Mouse (Mus musculus): ENCODE results near the gene A730071L15Rik. TPM values are rescaled to one million over a fixed set of nuclear protein-coding genes. Genes with fewer than 3 reads are reported as not detected.

Gene A730071L15Rik
- polyA plus RNA-seq, 1 experiment: 0.74 TPM

GRCm38 (mm10) chr11:6200570-6200969 is 741 bp downstream of the A730071L15Rik start:
- Histone ChIP-seq H3K27me3 (ENCODE audit: control insufficient read depth, insufficient read depth, low read length) (no peaks in the 10 kb centered on the region), H3K4me1 (ENCODE audit: control insufficient read depth, insufficient read depth, low read length) (no peaks in the 10 kb centered on the region; the same call in 1 of the 2 replicates), H3K4me3 (ENCODE audit: control insufficient read depth, low read depth, low read length) (peak overlapping the region; percentile 93), H3K36me3 (ENCODE audit: control insufficient read depth, insufficient read depth, low read length) (no peaks in the 10 kb centered on the region), H3K27ac (ENCODE audit: control insufficient read depth, insufficient read depth, low read depth, low read length) (no peak overlapping the region)
- TF ChIP-seq CTCF (IDR thresholded peaks at IDR 0.05; ENCODE audit: control insufficient read depth, insufficient read depth, insufficient replicate concordance, low read depth, low read length): no peak
- TF ChIP-seq POLR2A (IDR thresholded peaks at IDR 0.05; ENCODE audit: control insufficient read depth, low read depth, low read length): no peak

GRCm38 (mm10) chr11:6207090-6207489 is 7.3 kb downstream of the A730071L15Rik start:
- no peak overlapping the region for H3K4me3 ChIP-seq (ENCODE audit: control insufficient read depth, low read depth, low read length)
- H3K36me3 ChIP-seq (ENCODE audit: control insufficient read depth, insufficient read depth, low read length): no peaks in the 10 kb centered on the region
- TF ChIP-seq POLR2A (IDR thresholded peaks at IDR 0.05; ENCODE audit: control insufficient read depth, low read depth, low read length) (no peak), CTCF (IDR thresholded peaks at IDR 0.05; ENCODE audit: control insufficient read depth, insufficient read depth, insufficient replicate concordance, low read depth, low read length) (no peak)
- H3K27me3 ChIP-seq (ENCODE audit: control insufficient read depth, insufficient read depth, low read length): no peaks in the 10 kb centered on the region
- H3K27ac ChIP-seq (ENCODE audit: control insufficient read depth, insufficient read depth, low read depth, low read length): no peak overlapping the region
- H3K4me1 ChIP-seq (ENCODE audit: control insufficient read depth, insufficient read depth, low read length): no peaks in the 10 kb centered on the region

DNA sequence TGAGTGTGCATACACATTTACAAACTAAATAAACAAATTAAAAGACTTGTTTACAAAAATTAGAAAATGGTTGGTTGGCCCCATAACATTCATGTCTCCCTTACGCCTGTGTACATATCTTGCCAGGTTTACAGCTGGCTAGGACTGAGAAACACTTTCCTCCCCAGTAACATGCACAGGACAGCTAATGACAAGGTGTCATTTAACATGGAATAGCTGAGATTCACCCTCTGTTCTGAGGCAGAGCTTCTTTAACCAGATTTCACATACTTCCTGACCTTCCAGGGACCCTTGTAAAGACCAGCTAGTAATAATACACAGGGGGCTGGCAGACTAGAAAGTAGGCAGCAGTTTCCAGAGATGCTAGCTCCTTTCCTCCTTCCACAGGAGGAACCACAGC is 8.3 kb downstream of the A730071L15Rik start:
- TF ChIP-seq POLR2A (IDR thresholded peaks at IDR 0.05; ENCODE audit: control insufficient read depth, low read depth, low read length) (no peak), CTCF (IDR thresholded peaks at IDR 0.05; ENCODE audit: control insufficient read depth, insufficient read depth, insufficient replicate concordance, low read depth, low read length) (no peak)
- no peak overlapping the region for H3K27ac ChIP-seq (ENCODE audit: control insufficient read depth, insufficient read depth, low read depth, low read length)
- no peaks in the 10 kb centered on the region for H3K4me1 ChIP-seq (ENCODE audit: control insufficient read depth, insufficient read depth, low read length)
- H3K27me3 ChIP-seq (ENCODE audit: control insufficient read depth, insufficient read depth, low read length): no peaks in the 10 kb centered on the region
- H3K4me3 ChIP-seq (ENCODE audit: control insufficient read depth, low read depth, low read length): no peak overlapping the region
- H3K36me3 ChIP-seq (ENCODE audit: control insufficient read depth, insufficient read depth, low read length): no peaks in the 10 kb centered on the region

DNA sequence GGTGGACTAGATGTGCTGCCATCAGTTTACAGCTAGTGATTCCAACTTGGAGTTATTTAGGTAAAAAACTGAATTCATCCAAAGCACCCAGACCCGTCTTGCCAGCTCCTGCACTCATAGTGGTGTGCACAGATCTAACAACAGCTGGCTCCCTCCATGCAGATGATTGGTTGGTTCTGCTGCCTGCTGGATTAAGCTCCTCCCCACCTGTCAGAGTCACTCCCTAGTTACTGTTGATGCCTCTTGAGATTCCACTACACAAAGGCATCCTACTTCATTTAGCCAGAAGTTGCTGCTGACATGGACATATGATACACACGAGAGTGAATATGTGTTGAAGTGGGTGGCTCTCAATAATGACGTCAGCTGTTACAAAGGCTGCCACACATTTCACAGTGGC is 17.0 kb downstream of the A730071L15Rik start:
- Histone ChIP-seq H3K4me1 (ENCODE audit: control insufficient read depth, insufficient read depth, low read length) (no peaks in the 10 kb centered on the region), H3K4me3 (ENCODE audit: control insufficient read depth, low read depth, low read length) (no peak overlapping the region), H3K36me3 (ENCODE audit: control insufficient read depth, insufficient read depth, low read length) (no peaks in the 10 kb centered on the region), H3K27ac (ENCODE audit: control insufficient read depth, insufficient read depth, low read depth, low read length) (no peak overlapping the region), H3K27me3 (ENCODE audit: control insufficient read depth, insufficient read depth, low read length) (no peaks in the 10 kb centered on the region)
- TF ChIP-seq CTCF (IDR thresholded peaks at IDR 0.05; ENCODE audit: control insufficient read depth, insufficient read depth, insufficient replicate concordance, low read depth, low read length) (no peak), POLR2A (IDR thresholded peaks at IDR 0.05; ENCODE audit: control insufficient read depth, low read depth, low read length) (no peak)

GRCm38 (mm10) chr11:6218189-6218896 is 18.5 kb downstream of the A730071L15Rik start:
- H3K36me3 ChIP-seq (ENCODE audit: control insufficient read depth, insufficient read depth, low read length): no peaks in the 10 kb centered on the region
- H3K27ac ChIP-seq (ENCODE audit: control insufficient read depth, insufficient read depth, low read depth, low read length): no peak overlapping the region
- H3K4me3 ChIP-seq (ENCODE audit: control insufficient read depth, low read depth, low read length): no peak overlapping the region
- H3K27me3 ChIP-seq (ENCODE audit: control insufficient read depth, insufficient read depth, low read length): no peaks in the 10 kb centered on the region
- no peaks in the 10 kb centered on the region for H3K4me1 ChIP-seq (ENCODE audit: control insufficient read depth, insufficient read depth, low read length)
- TF ChIP-seq POLR2A (IDR thresholded peaks at IDR 0.05; ENCODE audit: control insufficient read depth, low read depth, low read length) (no peak), CTCF (IDR thresholded peaks at IDR 0.05; ENCODE audit: control insufficient read depth, insufficient read depth, insufficient replicate concordance, low read depth, low read length) (no peak)

DNA sequence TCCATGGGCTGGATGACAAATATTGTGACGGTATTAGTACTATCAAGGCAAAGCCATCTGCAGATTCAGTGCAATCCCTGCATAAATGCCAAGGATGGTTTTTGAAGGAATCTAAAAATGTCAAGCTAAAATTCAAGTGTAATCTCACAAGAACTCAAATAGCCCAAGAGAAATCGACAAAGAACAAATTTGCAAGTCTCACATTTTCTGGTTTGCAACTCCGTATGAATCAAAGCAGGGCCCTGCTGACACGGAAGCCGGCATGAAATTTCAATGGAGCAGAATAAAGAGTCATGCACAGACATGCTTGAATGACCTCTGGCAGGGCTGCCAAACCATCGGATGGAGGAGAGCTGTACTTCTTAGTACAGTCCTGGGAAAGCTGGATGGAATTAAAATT is 20.1 kb downstream of the A730071L15Rik start:
- H3K27ac ChIP-seq (ENCODE audit: control insufficient read depth, insufficient read depth, low read depth, low read length): no peak overlapping the region
- TF ChIP-seq CTCF (IDR thresholded peaks at IDR 0.05; ENCODE audit: control insufficient read depth, insufficient read depth, insufficient replicate concordance, low read depth, low read length): no peak
- TF ChIP-seq POLR2A (IDR thresholded peaks at IDR 0.05; ENCODE audit: control insufficient read depth, low read depth, low read length): no peak
- H3K4me3 ChIP-seq (ENCODE audit: control insufficient read depth, low read depth, low read length): no peak overlapping the region
- no peaks in the 10 kb centered on the region for H3K4me1 ChIP-seq (ENCODE audit: control insufficient read depth, insufficient read depth, low read length)
- no peaks in the 10 kb centered on the region for H3K36me3 ChIP-seq (ENCODE audit: control insufficient read depth, insufficient read depth, low read length)
- no peaks in the 10 kb centered on the region for H3K27me3 ChIP-seq (ENCODE audit: control insufficient read depth, insufficient read depth, low read length)

- Histone ChIP-seq H3K27me3 (ENCODE audit: control insufficient read depth, insufficient read depth, low read length) (no peaks in the 10 kb centered on the region), H3K27ac (ENCODE audit: control insufficient read depth, insufficient read depth, low read depth, low read length) (no peak overlapping the region), H3K4me3 (ENCODE audit: control insufficient read depth, low read depth, low read length) (no peak overlapping the region), H3K36me3 (ENCODE audit: control insufficient read depth, insufficient read depth, low read length) (no peaks in the 10 kb centered on the region), H3K4me1 (ENCODE audit: control insufficient read depth, insufficient read depth, low read length) (no peaks in the 10 kb centered on the region)
- no peak for TF ChIP-seq POLR2A (IDR thresholded peaks at IDR 0.05; ENCODE audit: control insufficient read depth, low read depth, low read length)
- no peak for TF ChIP-seq CTCF (IDR thresholded peaks at IDR 0.05; ENCODE audit: control insufficient read depth, insufficient read depth, insufficient replicate concordance, low read depth, low read length)
These were observed 22.4 kb downstream of the A730071L15Rik start for GRCm38 (mm10) chr11:6222187-6222586.

All from testis, adult 2 months (tissue).